Mouse (Mus musculus): ENCODE data around the gene Prickle2. TPM values are rescaled to one million over a fixed set of nuclear protein-coding genes. Genes with fewer than 3 reads are reported as not detected.
A peak's percentile ranks its signal among the peaks of the same experiment; 100 is the strongest.

The Prickle2 gene
- total RNA-seq, 2 experiments from 2014 or later, result 7.1 to 7.4 TPM

DNA sequence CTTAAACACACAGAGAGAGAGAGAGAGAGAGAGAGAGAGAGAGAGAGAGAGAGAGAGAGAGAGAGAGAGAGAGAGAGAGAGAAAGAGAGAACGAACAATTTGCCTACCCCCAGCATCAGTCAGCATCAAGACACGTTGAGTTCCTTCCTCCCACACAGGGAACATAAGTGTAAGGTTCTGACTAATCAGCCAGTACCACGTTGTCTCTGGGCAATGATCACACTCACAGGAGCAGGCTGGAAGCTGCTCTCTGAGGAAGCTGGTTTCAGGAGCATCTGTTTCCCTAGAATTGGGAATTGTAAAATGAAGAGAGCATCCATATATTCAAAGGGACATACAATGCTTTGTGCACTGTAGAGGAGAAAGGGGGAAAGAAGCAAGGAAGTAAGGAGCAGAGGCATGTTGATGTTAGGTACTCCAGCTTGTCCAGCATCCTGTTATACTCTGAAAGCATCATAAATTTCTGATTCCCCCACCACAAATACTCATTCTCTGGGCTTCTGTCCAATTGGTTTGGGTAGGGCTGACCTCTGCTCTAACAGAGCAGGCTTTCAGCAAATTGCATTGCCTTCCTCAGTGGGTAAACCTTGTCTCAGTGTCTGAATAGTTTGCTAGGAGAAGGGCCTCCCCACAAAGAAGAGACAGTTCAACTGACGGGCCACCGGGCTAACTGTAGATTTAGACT, 116.4 kb downstream of the Prickle2 start:
- DNase-seq, result no peak

DNA sequence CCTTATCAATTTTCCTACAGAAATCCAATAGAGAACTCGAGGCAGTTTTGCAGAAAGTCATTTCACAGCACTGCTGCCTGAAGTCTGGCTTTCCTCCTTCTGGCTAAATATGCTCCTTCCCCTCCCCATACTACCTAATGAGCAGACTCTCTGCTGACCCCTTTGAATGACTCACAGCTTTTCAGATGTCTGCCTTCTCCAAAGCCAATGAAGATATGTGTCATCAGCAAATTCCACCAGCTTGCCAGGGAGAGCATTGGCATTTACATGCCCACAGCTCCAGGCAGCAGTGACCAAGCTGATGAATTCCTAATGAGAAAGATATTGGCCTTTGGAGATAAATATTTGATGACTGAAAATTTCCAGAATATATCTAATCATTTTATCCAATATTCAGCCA, 121.9 kb downstream of the Prickle2 start:
- DNase-seq, result no peak

DNA sequence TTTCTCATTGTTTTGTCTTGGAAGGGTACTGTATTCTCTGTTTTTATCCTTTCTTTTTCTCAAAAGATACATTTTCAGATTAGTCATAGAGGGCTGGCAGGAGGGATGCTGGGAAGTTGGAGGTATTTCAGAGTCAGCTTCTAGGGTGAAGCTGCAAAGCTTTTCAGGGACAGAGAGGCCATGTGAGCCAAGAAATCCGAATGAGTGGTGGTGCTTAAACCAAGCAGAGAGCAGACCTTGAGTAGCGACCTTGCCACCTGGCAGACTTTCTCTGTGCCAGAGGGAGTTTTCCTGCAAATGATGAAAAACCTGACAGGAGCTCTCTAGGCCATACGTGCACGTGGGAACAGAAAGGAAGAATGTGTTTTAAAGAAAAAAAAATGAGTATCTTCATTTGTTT, 130.7 kb downstream of the Prickle2 start:
- no peak for DNase-seq

DNA sequence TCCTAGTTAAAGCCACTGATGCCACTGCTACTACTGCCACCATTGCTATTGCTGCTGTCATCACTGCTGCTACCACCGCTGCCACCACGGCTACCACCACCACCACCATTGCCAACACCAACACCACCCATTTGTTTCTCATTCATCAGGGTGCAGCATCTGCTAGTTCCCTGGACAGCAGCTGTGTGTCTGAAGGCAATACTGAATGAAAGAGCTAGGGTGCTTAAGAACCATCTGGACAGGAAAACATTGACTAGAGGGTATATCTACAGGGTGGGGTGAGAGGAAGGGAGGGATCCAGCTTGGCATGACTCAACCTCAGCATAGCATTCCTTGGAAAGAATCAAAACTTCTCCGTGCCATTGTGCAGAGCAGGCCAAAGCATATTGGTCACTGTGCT, 133.8 kb downstream of the Prickle2 start:
- no peak for DNase-seq

DNA sequence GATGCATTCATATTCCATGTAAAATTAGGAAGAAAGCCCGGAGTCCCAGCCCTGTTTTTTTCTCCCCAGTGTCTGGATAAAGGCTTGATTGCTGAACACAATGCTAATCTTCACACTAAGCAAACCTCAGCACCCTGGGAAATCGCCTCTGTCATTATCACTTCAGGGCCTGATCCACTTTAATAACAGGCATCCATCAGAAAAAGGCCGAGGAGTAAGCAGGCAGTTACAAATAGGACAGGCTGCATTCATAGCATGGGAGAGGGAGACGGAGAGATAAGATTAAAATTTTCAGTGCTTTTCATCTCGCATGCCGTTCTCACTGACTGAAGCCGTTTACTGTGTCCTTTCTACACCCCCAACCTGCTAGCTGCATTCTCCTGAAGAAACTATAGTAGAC, 135.9 kb downstream of the Prickle2 start:
- DNase-seq, result no peak

DNA sequence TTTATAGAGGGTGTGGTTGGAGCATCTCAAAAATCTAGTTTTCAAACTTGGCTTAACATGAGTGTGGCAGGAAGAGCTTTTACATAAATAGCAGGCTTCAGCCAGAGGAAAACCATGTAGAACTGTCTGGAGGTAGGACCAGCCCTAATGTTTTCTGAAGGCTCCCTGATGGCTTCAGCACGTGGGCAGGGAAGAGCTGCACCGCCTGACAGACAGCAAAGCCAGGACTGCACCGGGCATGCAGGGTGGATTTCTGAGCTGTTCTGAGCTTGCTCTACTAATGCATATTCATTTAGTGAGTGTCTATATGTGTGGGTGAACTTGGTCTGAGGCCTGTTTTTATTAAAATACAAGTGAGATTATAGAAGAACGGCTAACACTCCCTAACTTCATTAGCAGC, 136.7 kb downstream of the Prickle2 start:
- no peak for DNase-seq

DNA sequence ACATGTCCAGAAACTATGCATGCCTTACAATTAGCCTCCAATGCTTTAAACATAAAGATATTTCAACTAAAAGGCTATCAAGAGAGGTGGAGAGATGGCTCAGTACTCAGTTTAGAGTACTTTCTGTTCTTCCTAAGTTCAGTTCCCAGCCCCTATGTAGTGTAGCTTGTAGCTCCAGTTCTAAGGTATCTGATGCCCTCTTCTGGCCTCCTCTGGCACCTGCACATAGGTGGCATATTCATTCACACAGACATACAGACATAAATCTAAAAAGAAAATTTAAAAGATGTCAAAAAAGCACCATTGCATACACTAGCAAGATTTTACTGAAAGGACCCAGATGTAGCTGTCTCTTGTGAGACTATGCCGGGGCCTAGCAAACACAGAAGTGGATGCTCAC, 146.7 kb downstream of the Prickle2 start:
- no peak for DNase-seq

DNA sequence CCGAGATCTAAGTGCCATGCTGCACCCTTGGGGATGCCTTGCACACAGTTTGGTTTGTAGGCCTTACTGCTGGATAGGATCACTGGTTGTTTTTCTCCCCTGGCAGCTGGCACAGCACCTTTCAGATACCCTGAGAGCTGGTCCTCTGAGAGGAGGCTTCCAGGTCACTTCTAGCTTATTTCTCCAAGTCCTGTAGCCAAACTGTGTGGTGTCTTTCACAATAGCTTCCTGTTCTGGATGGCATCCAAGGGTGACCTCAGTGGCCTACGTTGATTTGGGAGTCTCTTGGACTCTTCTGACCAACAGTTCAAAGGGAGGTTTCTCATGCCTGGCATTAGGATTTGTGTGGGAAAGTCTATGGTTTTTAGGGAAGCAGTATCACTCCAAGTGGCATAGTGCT, 150.3 kb downstream of the Prickle2 start:
- DNase-seq, result no peak

DNA sequence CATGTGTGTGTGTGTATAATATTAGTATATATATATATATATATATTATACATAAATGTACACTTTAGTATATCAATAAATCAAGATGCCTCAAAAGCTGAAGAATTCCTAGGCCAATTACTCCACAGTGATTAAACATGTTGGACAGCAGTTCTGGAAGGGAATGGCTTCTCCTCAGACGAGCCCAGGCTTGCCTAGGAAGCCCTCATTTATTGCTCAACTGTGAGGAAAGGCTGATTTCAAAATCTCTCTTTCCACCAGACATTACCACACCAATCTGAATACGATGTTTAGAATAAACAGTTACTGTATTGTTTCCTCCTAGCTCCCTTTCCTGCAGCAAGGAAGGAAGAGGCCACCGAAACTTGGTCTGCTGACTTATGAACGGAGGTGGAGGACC, 152.9 kb downstream of the Prickle2 start:
- no peak for DNase-seq

DNA sequence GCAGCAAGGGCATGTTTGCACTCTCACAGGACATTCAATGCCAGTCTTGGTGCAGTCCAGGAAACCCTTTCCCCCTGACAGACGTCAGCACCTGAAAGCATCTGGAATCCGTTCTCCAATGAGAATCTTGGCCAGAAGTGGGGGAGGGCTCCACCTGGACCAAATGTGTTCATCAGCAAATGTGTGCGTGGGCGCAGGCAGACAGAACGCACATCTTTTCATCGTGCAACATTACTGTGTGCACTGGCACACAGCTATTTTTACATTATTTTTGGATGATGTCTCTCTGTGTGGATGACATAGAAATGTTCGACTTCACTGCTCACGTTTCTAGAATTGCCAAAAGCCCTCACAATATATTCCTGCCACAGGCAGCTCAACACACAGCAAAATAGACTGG, 156.7 kb downstream of the Prickle2 start:
- DNase-seq, result no peak

DNA sequence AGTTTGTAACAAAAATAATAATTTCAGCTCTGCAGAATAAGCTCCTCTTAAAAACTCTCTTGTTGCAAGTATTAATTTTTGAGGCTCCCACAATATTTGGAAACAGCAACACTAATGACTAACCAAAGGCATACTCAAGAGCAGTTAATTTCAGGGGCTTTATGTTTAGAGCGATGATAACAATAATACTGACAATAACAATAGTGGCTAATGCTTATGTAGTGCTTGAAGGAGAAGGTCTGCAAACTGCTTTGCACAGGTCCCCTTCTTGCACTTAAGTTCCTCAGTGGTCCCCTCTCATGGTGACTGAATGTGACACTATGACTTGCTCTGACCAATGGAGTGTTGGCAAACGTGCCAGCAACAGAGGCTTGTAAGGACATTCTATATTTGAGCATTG, 160.8 kb downstream of the Prickle2 start:
- DNase-seq, result no peak

DNA sequence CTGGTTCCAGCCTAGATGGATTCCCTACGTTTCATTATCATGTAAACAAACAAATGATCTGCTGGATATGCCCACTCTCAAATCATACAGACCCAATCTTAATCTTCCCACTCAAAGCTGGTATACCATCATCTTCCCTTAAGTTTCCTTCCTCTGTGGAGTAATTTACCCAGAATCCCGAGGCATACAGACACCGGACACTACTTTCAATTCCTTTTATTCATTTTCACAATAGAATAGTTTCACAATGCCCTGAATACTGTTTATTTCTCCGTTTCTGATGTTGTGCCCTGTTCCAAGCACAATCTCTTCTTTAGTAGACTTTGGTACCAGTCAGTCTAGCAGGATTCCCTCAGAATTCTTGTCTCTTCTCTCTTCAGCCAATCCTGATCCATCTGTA, 162.1 kb downstream of the Prickle2 start:
- no peak for DNase-seq

DNA sequence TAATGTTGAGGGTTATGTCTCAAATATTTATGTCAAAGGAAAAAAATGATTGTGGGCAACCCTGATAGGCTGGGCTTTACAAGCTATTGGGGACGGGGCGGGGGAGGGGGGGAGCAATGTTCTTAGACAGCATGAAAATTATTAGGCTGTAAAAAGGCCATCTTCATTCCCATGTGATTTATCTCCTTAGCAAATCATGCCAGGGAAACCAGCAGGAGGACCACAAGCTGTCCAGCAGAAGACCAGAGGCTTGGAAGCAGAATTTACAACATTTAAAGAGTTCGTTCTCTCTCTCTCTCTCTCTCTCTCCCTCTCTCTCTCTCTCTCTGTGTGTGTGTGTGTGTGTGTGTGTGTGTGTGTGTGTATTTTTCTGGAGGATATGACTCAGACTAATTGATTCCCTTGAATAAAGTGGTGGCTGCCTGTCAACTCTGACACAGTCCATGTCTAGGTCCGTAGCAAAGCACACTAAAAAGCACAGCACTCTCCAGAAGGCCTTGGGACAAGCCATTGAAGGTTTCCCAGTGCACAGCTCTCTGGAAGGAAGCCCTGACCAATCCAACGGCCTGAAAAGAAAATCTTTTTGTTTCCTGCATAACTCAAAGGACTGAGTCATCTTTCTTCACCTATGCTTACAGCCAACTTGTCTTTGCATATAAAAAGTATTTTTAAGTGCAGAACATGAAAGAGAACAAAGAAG, 163.4 kb downstream of the Prickle2 start:
- DNase-seq, result no peak

DNA sequence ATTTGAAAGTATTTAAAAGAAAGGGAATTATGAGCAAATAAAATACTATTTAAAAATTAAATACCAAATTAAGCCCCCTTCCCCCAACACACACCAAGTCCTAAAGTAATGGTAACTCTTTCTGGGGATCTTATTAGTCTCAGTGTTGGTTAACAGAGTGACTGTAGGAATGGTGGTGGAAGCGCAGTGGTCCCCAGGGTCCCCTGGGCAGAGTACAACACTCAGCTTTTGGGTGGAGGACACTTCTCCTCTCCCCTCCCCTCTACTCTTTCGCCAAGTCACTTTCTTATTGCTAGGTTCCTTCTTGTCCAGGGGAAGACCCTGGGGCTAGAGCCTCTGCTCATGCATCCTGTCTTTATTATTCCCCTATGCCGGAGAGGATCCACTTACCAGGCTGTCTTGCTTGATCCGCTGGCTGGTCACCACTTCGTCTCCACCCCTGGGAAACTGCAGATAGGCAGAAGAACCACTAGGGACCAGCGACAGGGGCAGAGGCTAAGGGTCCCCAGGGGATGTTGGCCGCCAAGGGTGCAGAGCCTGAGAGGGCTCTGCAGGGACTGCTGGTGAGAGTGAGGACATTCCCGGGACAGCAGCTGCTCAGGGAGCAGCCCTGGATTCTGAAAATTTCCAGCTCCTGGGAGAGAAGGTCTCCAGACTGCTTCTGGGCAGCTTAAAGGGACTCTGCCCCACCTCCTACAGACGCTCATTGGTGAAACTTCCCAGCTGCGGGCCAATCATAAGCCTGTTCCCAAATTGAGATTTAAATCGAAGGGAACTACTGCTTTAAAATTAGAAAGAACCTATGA, 171.5 kb downstream of the Prickle2 start:
- DNase-seq, result peak; percentile 14

DNA sequence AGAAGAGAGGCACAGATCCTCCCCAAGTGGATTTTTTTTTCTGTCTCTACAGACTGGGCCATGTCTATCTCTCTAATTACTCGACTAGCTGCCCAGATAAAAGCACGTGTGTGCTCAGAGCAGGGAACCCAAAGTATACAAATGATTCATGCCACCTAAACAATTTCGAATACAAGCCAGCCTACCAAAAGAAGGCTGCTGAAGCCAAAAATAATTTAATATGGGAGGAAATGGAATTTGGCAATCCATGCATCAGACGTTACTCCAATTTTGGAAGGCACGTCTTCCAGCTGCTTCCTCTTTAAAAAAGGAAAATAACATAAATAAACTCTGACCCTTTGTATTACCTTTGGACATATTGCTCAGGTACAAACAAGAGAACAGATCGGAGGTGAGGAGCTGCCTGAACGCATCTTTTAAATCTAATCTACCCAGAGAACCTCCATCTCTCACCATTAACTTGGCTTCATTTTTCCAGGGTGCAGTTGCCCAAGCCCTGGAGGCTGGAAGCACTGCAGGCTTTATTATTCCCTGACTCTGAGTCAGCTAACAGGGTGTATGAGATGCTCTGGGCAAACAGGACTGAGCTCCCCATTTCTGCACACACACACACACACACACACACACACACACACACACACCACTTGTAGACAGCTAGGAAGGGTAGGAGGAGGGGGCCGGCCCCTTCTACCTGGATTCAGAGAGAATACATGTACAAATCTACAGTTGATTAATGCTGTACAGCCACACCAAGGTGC, 172.5 kb downstream of the Prickle2 start:
- no peak for DNase-seq

DNA sequence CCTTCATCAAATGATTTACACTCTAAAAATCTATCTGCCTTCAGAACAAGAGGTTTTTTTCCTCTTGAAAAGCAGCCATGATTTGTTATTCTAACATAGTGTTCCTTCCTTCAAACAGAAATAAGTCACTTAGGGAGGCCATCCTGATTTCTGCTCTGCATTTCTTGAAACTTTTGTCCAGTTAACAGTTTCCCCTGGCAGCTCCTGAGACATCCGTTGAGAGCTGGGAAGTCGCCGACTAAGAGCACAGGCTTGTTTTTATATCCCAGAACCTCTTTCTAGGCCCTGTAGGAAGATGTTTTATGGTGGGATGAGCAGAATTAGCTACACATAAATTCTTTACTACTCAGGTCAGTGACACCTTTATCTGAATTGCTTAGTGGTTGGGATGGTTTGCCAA, 173.1 kb downstream of the Prickle2 start:
- no peak for DNase-seq

DNA sequence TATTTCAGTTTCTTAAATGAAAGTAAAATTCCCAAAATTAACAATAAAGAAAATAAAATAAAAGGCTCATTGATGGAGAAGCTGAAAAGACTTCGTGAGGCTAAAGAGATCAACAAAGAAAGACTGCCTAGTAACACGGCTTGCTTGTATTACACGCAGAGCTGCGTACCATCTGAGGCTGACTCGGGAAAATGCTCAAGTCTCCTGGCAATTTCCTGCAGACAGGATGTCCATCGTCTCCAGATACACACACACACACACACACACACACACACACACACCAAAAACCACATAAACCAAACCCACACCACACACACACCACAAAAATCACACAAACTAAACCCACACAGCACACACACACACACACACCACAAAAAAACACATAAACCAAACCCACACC, 173.6 kb downstream of the Prickle2 start:
- DNase-seq, result no peak

DNA sequence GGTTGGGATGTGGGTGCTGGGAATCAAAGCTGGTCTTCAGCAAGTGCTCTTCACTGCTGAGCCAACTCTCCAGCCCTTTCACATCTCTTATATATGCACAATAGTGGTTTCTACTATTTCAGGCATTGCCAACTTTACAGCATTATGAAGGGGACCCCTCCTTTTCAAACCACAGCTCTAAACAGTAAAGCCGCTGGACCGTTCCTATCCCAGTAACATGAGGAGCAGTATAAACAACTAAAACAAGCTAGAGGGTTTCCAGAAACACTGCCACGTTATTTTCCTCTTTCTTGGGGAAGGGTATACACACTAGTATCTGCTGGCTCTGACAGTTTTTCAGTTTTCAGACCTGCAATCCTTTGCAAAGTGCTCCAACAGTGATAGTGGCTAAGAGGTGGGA, 179.7 kb downstream of the Prickle2 start:
- DNase-seq, result no peak

DNA sequence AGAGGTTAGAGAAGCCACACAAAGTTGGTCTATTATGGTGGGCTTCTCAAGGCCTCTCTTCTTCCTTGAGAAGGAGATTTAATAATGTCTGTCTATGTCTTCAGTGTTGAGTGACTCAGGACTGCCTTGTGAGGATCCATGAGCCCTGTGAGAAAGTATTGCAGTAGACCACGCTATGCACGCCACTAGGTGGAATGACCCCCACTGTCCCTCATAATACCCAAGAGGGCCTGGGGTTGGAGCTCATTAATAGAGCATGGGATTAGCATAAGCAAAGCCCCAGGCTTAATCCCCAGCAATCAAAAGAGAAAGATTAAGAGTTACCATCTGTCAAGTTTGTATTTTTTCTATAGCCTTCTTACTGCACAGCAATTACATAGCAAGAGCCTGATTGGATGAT, 180.3 kb downstream of the Prickle2 start:
- DNase-seq, result no peak

DNA sequence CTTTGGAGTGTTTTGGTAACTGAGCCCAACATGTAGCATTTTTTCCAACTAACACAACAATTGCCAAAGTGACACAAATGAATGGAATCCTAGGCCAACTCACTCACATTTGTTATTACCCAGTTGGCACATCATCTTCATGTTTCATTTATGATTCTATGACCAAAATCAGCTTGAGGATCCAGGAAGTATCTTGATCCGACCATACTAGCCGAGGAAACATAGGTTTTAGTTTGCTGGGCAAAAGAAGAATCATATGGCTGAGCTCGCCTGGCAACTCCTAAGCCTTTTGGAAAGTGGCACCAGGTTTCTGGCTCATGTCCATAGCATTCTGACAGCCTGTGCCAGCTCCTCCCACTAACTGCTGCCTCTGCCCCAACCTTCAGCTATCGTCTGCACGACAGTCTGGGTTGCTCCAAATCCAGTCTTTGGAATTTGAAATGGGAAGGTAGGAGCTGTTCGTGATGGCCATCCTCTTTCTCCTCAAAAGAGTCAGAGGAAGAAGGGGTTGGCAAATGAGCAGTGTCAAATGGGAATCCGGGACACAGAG, 184.4 kb downstream of the Prickle2 start:
- DNase-seq, result peak; percentile 52

DNA sequence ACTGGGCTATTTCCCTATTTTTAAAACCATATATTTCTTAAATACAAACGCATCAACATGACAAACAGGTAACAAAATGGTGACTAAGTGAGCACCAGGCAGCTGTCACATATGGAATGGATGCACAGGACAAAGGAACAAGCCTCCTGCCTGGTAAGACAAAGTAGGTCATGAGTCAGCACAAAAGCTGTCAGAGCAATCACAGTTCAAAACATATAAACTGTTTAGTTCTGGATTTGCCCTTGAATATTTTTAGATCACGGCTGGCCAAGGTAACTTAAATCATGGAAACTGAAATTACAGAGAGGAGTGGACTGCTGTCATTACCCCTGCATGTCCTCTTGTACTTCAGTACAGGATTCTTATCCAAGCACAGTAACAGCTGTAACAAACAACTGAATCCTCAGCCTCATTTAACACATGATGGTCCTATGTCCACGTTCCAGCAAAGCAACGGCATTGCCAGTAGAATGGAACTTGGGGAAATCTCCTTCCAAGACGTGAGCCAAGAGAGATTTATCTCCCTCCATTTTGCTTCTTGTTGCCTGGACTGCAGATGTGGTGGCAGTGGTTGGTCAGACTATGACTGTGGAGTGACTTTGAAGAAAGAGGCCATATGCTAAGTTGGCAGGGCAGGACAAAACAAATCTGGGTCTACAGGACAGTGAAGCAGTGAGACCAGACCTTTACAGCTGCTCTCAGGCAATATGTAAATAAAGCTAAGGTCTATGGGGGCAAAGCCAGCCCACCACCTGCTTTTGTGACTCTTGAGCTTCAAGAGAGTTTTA, 185.7 kb downstream of the Prickle2 start:
- DNase-seq, result no peak
